Mouse (Mus musculus) hindbrain, embryonic 12.5 days (tissue): ENCODE measurements around the gene Rab7. TPM values are rescaled to one million over a fixed set of nuclear protein-coding genes. Genes with fewer than 3 reads are reported as not detected.
"Not testable (repeated sequence)": the region's sequence is repeated elsewhere in the genome, so short reads cannot be mapped to it uniquely, and the experiment has no call there.

ENCODE experiments used
- ATAC-seq: fragments of 200-750 bp; cut with Nextera tagmentation; 2 replicates; pipeline ENCODE4 v1.8.0; 2017; ENCODE audit warnings: moderate TSS enrichment; ENCODE audit not compliant: low FRiP score
- H3K27ac ChIP-seq: fragments of 300-500 bp; sonication (generic); 2 replicates; pipeline ENCODE4 v1.5.1; 2016; ENCODE audit warnings: mild to moderate bottlenecking
- H3K27me3 ChIP-seq: fragments of 300-500 bp; sonication (generic); 2 replicates; pipeline ENCODE4 v1.6.1; 2016; ENCODE audit warnings: mild to moderate bottlenecking
- H3K36me3 ChIP-seq: fragments of 300-500 bp; sonication (generic); 2 replicates; pipeline ENCODE4 v1.6.1; 2016; ENCODE audit warnings: mild to moderate bottlenecking
- H3K4me1 ChIP-seq: fragments of 300-500 bp; sonication (generic); 2 replicates; pipeline ENCODE4 v1.6.1; 2016
- H3K4me2 ChIP-seq: fragments of 300-500 bp; sonication (generic); replicated peaks from 2 replicates; pipeline ENCODE4 v1.6.1; 2016; ENCODE audit warnings: mild to moderate bottlenecking
- H3K4me3 ChIP-seq: fragments of 300-500 bp; sonication (generic); 2 replicates; pipeline ENCODE4 v1.5.1; 2016; ENCODE audit warnings: mild to moderate bottlenecking
- H3K9ac ChIP-seq: fragments of 300-500 bp; sonication (generic); 2 replicates; pipeline ENCODE4 v1.6.1; 2016; ENCODE audit warnings: mild to moderate bottlenecking, moderate library complexity
- H3K9me3 ChIP-seq: fragments of 300-500 bp; sonication (generic); replicated peaks from 2 replicates; pipeline ENCODE4 v1.6.1; 2016; ENCODE audit warnings: mild to moderate bottlenecking
- WGBS: fragments of 180-500 bp; shearing (Covaris S2); methylation state at CpG from one replicate; pipeline ENCODE4 v1.1.7; 2016; 5-methylcytosine and 5-hydroxymethylcytosine counted together
- polyA plus RNA-seq: library from polyadenylated mRNA; unstranded; fragments of >200 nt; fragmentation: Nextera tagmentation; extraction: Ambion mirVana; gene quantifications from 2 replicates; pipeline ENCODE4 v1.2.1, GENCODE M21; 2016

The Rab7 gene
- polyA plus RNA-seq, 1 experiment from 2014 or later = 218 TPM

DNA sequence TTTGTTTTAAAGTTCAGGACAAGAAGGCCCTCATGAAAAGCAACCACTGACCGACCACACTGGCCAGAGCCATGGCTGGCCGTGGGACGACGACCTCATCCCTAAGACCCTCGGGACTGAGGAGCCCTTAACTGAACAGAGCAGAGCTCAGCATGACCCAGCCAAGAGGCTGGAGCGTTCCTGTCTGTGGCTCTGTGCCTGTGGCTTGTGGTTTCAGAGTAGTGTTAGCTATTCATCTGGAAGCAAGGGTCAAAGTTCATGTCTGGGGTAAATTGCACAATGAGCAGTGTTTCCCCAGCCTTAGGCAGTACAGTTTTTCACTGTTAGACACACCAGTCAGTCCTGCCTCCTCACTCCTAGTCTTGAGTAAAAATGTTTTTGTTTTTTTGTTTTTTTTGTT is 52.3 kb downstream of the Rab7 start:
- Histone ChIP-seq H3K9me3 (no peaks in the 10 kb centered on the region), H3K4me1 (peaks cover 35% of the 10 kb centered on the region), H3K27ac (no peak overlapping the region), H3K4me3 (no peak overlapping the region), H3K36me3 (peaks cover 13% of the 10 kb centered on the region), H3K4me2 (no peak overlapping the region), H3K9ac (no peak overlapping the region), H3K27me3 (no peaks in the 10 kb centered on the region)
- 4% methylated on average over 6 of the region's 6 CpGs for WGBS
- ATAC-seq = no peak

DNA sequence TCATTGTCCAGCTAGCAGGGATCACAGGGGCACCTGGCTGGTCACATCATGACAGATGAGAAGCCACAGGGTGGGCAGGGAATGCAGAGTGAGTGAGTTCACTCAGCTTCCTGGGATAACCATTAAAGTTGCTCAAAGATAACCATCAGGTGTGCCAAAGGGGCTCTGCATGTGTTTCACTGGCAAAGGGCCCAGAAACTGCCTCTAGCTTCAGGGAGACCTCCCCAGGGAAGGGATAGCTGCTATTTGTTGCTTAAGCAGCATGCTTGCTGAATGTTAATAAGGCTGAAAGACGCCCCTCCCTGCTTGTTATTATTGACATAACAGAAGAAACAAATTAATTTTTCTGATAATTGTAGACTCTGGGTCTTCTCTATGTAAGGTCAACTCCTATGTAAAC is 53.2 kb downstream of the Rab7 start:
- H3K9ac ChIP-seq = 0 out of 2 replicates have a peak overlapping the region, but pooled peaks have one; percentile 15
- no peak overlapping the region for H3K4me3 ChIP-seq
- H3K9me3 ChIP-seq = no peaks in the 10 kb centered on the region
- peaks cover 20% of the 10 kb centered on the region for H3K36me3 ChIP-seq
- H3K4me2 ChIP-seq = no peak overlapping the region
- 57% methylated on average over 1 of the region's 1 CpGs for WGBS
- no peak overlapping the region for H3K27ac ChIP-seq
- no peak for ATAC-seq
- H3K4me1 ChIP-seq = peaks cover 35% of the 10 kb centered on the region
- no peaks in the 10 kb centered on the region for H3K27me3 ChIP-seq

DNA sequence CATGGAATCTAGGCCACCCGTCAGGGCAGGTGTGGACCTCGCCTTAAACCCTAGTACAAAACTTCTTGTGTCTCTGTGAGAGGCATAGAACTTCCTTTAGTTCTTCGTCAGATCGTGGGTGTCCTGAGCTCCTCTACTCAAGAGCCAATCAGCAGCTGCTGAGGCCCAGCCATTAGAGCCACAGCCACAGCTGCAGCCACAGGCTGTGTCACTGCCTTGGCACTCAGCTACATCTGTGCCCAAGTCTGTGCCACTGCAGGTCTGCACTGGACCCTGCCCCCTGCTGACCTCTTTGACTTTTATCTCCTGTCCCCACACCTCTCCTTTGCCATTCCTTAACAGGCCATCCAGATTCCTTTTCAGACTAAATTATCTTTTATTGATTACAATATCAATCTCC is 53.9 kb downstream of the Rab7 start:
- no peak overlapping the region for H3K9ac ChIP-seq
- H3K36me3 ChIP-seq = peaks cover 23% of the 10 kb centered on the region
- H3K4me3 ChIP-seq = no peak overlapping the region
- no peaks in the 10 kb centered on the region for H3K9me3 ChIP-seq
- WGBS = 72% methylated on average over 4 of the region's 4 CpGs
- H3K4me2 ChIP-seq = no peak overlapping the region
- no peak overlapping the region for H3K27ac ChIP-seq
- peaks cover 35% of the 10 kb centered on the region for H3K4me1 ChIP-seq
- H3K27me3 ChIP-seq = no peaks in the 10 kb centered on the region
- ATAC-seq = no peak

DNA sequence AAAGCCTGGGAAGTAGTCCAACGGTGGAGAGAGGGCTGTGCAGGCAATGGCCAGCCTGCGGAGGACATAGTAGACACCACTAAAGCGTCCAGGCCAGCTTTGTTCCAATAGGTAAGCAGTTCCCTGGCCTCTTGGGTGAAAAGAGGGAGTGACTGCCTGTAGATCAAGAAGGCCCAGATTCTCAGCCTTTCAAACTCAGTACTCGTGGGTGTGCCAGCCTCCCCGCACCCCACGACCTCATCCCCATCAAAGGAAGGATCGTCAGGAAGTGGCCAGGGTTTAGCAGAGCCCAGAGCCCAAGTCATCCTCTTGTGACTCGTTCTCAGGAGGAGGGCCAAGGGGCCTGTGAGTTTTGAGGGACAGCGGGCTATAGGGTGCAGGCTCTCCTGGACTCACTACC is 62.6 kb downstream of the Rab7 start:
- Histone ChIP-seq H3K4me3 (peak overlapping the region; percentile 99), H3K4me1 (peaks cover 20% of the 10 kb centered on the region), H3K27ac (no peak overlapping the region), H3K36me3 (peaks cover 26% of the 10 kb centered on the region), H3K9ac (peak overlapping the region; percentile 97), H3K27me3 (no peaks in the 10 kb centered on the region), H3K4me2 (peak overlapping the region; percentile 80), H3K9me3 (no peaks in the 10 kb centered on the region)
- 78% methylated on average over 9 of the region's 9 CpGs for WGBS
- ATAC-seq = no peak

DNA sequence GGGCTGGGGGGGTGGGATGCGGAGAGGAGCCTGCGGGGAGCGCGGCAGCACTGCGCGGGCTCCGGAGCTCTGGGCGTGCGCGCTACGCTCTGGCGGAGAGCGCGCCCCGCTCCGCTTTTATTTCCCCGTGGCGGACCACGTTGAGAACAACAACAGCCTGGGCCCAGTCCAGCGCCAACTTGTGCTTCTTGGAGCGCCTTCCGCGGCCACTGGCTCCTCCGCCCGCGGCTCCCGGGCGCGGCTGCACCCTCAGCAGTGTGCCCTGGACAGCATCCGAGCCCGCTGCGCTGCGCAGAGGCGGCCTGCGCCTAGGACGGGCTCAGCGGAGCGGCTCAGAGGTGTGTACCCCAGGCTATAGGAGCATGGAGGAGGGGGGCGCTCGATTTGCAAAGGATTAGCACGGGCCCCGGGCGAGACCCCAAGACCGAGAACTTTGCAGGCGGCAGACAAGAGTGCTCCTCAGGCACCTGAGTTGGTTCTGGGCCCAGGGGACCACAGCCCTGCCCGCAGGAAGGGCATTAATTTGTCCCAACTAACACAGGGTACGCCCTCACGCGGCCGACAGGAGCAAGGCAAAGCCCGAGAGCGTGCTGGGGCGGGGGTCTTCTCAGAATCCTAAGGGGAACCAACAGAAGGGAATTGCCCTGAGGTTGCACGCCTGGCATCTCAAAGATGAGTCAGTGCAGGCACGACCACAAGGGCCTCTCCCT is 63.4 kb downstream of the Rab7 start, which contains the start of gene H1fx:
Gene H1fx (minus strand): TSS at position 91 of the 710 bp plus-strand sequence.
- no peaks in the 10 kb centered on the region for H3K9me3 ChIP-seq
- under 1% methylated on average over 43 of the region's 55 CpGs for WGBS
- peak; percentile 85 for ATAC-seq
- no peaks in the 10 kb centered on the region for H3K27me3 ChIP-seq
- peak within 1 kb of the TSS; percentile 80 for H3K4me2 ChIP-seq
- H3K27ac ChIP-seq = peak within 1 kb of the TSS; percentile 95
- H3K4me3 ChIP-seq = peak within 1 kb of the TSS; percentile 99
- H3K4me1 ChIP-seq = peaks cover 20% of the 10 kb centered on the region
- H3K9ac ChIP-seq = peak within 1 kb of the TSS; percentile 97
- H3K36me3 ChIP-seq = peaks cover 22% of the 10 kb centered on the region

DNA sequence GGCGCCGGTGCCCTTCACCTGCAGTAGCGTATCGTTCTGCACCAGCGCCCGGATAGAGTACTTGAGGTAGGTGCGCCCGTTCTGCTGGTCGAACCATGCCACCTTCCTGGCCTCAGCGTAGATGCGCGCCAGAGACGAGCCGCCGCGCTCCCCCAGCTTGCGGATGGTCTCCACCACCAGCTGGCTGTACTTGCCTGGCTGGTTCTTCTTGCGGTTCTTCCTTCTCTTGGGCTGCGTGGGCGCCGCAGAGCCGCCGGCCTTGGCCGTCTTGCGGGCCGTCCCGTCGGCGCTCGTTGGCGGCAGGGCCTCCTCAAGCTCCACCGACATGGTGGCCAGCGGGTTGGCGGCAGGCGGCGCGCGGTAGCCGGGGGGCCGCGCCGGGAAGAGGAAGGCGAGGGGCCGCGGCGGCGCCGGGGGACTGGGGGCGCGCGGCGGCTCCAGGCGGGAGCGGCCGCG is 64.0 kb downstream of the Rab7 start:
- Histone ChIP-seq H3K9me3 (no peaks in the 10 kb centered on the region), H3K27ac (peak overlapping the region; percentile 95), H3K4me3 (peak overlapping the region; percentile 99), H3K36me3 (peaks cover 18% of the 10 kb centered on the region), H3K9ac (peak overlapping the region; percentile 97), H3K27me3 (no peaks in the 10 kb centered on the region), H3K4me1 (peaks cover 20% of the 10 kb centered on the region), H3K4me2 (peak overlapping the region; percentile 80)
- ATAC-seq = peak; percentile 51
- WGBS = under 1% methylated on average over 34 of the region's 56 CpGs

- H3K27me3 ChIP-seq = no peaks in the 10 kb centered on the region
- H3K4me1 ChIP-seq = peaks cover 20% of the 10 kb centered on the region
- peaks cover 18% of the 10 kb centered on the region for H3K36me3 ChIP-seq
- H3K9ac ChIP-seq = peak overlapping the region; percentile 97
- peak overlapping the region; percentile 80 for H3K4me2 ChIP-seq
- under 1% methylated on average over 66 of the region's 66 CpGs for WGBS
- H3K27ac ChIP-seq = peak overlapping the region; percentile 95
- no peaks in the 10 kb centered on the region for H3K9me3 ChIP-seq
- peak overlapping the region; percentile 99 for H3K4me3 ChIP-seq
- ATAC-seq = peak; percentile 86
These were observed 64.6 kb downstream of the Rab7 start for GRCm38 (mm10) chr6:87980374-87981029.

GRCm38 (mm10) chr6:87979728-87980127 is 65.3 kb downstream of the Rab7 start:
- Histone ChIP-seq H3K4me3 (peak overlapping the region; percentile 99), H3K9ac (no peak overlapping the region), H3K27ac (peak overlapping the region; percentile 95), H3K36me3 (peaks cover 12% of the 10 kb centered on the region), H3K4me2 (peak overlapping the region; percentile 80), H3K4me1 (peaks cover 20% of the 10 kb centered on the region), H3K9me3 (no peaks in the 10 kb centered on the region), H3K27me3 (no peaks in the 10 kb centered on the region)
- WGBS = 67% methylated on average over 3 of the region's 3 CpGs
- no peak for ATAC-seq

DNA sequence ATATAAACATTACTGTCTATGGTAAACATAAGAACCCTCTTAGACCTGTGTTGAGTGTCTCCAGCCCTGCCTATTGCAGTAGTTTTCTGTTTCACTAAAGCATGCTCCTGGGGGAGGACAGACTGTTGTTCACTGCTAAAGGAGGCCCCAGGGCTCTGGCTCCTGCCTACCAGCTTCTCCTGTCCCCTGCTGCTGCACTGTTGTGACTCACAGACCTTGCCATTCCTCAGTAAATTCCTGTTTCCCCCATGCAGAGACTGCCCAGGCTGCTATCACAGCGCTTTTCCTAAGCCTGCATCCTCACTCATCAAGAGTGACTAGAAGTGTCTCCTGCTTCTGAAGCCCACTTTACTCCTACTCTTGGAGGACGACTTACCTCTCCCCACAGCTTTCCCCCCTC is 75.0 kb downstream of the Rab7 start:
- no peaks in the 10 kb centered on the region for H3K9me3 ChIP-seq
- WGBS = 26% methylated on average over 2 of the region's 2 CpGs
- no peak for ATAC-seq

GRCm38 (mm10) chr6:87962457-87962856 is 82.6 kb downstream of the Rab7 start:
- not testable (repeated sequence) for H3K9ac ChIP-seq, H3K36me3 ChIP-seq, H3K4me1 ChIP-seq, H3K4me2 ChIP-seq, H3K27me3 ChIP-seq, H3K9me3 ChIP-seq, ATAC-seq, H3K27ac ChIP-seq, H3K4me3 ChIP-seq
- WGBS = 60% methylated on average over 4 of the region's 4 CpGs

More for the DNA sequence above, 75.0 kb downstream of the Rab7 start:
- Histone ChIP-seq H3K4me2 (no peak overlapping the region), H3K4me1 (no peaks in the 10 kb centered on the region), H3K27ac (no peak overlapping the region), H3K27me3 (no peaks in the 10 kb centered on the region), H3K36me3 (no peaks in the 10 kb centered on the region), H3K9ac (no peak overlapping the region), H3K4me3 (no peak overlapping the region)
